Mouse (Mus musculus) neural tube, embryonic 15.5 days (tissue): Measurements from ENCODE around the gene Cdr2l. TPM values are rescaled to one million over a fixed set of nuclear protein-coding genes. Genes with fewer than 3 reads are reported as not detected.

Source experiments
- ATAC-seq: fragments of 200-750 bp; cut with Nextera tagmentation; 2 replicates; pipeline ENCODE4 v1.8.0; 2017; ENCODE audit warnings: mild to moderate bottlenecking, moderate TSS enrichment, moderate library complexity; ENCODE audit not compliant: low FRiP score
- H3K27ac ChIP-seq: fragments of 300-500 bp; sonication (generic); replicated peaks from 2 replicates; pipeline ENCODE4 v1.5.1; 2015; ENCODE audit warnings: mild to moderate bottlenecking, inconsistent platforms
- H3K27me3 ChIP-seq: fragments of 300-500 bp; sonication (generic); replicated peaks from 2 replicates; pipeline ENCODE4 v1.6.1; 2015; ENCODE audit warnings: inconsistent platforms
- H3K36me3 ChIP-seq: fragments of 300-500 bp; sonication (generic); 2 replicates; pipeline ENCODE4 v1.6.1; 2015; ENCODE audit warnings: inconsistent platforms
- H3K4me1 ChIP-seq: fragments of 300-500 bp; sonication (generic); 2 replicates; pipeline ENCODE4 v1.6.1; 2015; ENCODE audit warnings: inconsistent platforms
- H3K4me2 ChIP-seq: fragments of 300-500 bp; sonication (generic); 2 replicates; pipeline ENCODE4 v1.6.1; 2015; ENCODE audit warnings: inconsistent platforms, mild to moderate bottlenecking, moderate library complexity
- H3K4me3 ChIP-seq: fragments of 300-500 bp; sonication (generic); replicated peaks from 2 replicates; pipeline ENCODE4 v1.5.1; 2015; ENCODE audit warnings: mild to moderate bottlenecking, inconsistent platforms
- H3K9ac ChIP-seq: fragments of 300-500 bp; sonication (generic); replicated peaks from 2 replicates; pipeline ENCODE4 v1.6.1; 2015; ENCODE audit warnings: mild to moderate bottlenecking, inconsistent platforms
- H3K9me3 ChIP-seq: fragments of 300-500 bp; sonication (generic); replicated peaks from 2 replicates; pipeline ENCODE4 v1.6.1; 2016; ENCODE audit warnings: inconsistent platforms
- WGBS: fragments of 180-500 bp; shearing (Covaris S2); methylation state at CpG from one replicate; pipeline ENCODE4 v1.1.7; 2015; ENCODE audit warnings: mixed read lengths; 5-methylcytosine and 5-hydroxymethylcytosine counted together
- polyA plus RNA-seq: library from polyadenylated mRNA; unstranded; fragments of >200 nt; fragmentation: Nextera tagmentation; extraction: Ambion mirVana; gene quantifications from 2 replicates; pipeline ENCODE4 v1.2.1, GENCODE M21; 2015

Cdr2l gene
- polyA plus RNA-seq, 1 experiment from 2014 or later = 23.9 TPM

GRCm38 (mm10) chr11:115349976-115350375 is 31.7 kb upstream of the Cdr2l start:
- H3K27me3 ChIP-seq = peaks cover 13% of the 10 kb centered on the region; the same call in 1 of the 2 replicates
- H3K36me3 ChIP-seq = peaks cover 49% of the 10 kb centered on the region
- 54% methylated on average over 4 of the region's 4 CpGs for WGBS
- ATAC-seq = no peak
- H3K27ac ChIP-seq = no peak overlapping the region
- H3K9me3 ChIP-seq = no peaks in the 10 kb centered on the region
- H3K4me3 ChIP-seq = no peak overlapping the region
- no peak overlapping the region for H3K4me2 ChIP-seq
- no peak overlapping the region for H3K9ac ChIP-seq
- H3K4me1 ChIP-seq = peaks cover 4% of the 10 kb centered on the region; the same call in 1 of the 2 replicates

GRCm38 (mm10) chr11:115353375-115353774 is 28.3 kb upstream of the Cdr2l start:
- H3K27ac ChIP-seq = no peak overlapping the region
- no peak overlapping the region for H3K9ac ChIP-seq
- H3K9me3 ChIP-seq = no peaks in the 10 kb centered on the region
- H3K4me2 ChIP-seq = no peak overlapping the region
- peaks cover 14% of the 10 kb centered on the region; the same call in 1 of the 2 replicates for H3K27me3 ChIP-seq
- no peaks in the 10 kb centered on the region for H3K4me1 ChIP-seq
- WGBS = 97% methylated on average over 5 of the region's 5 CpGs
- ATAC-seq = no peak
- H3K4me3 ChIP-seq = no peak overlapping the region
- peaks cover 65% of the 10 kb centered on the region for H3K36me3 ChIP-seq

- no peak overlapping the region for H3K4me2 ChIP-seq
- H3K27me3 ChIP-seq = peaks cover 7% of the 10 kb centered on the region; the same call in 1 of the 2 replicates
- H3K4me1 ChIP-seq = peaks cover 8% of the 10 kb centered on the region
- H3K36me3 ChIP-seq = peaks cover 61% of the 10 kb centered on the region
- no peak overlapping the region for H3K4me3 ChIP-seq
- no peak overlapping the region for H3K27ac ChIP-seq
- no peak overlapping the region for H3K9ac ChIP-seq
- ATAC-seq = peak; percentile 28; the same call in 1 of the 2 replicates
- H3K9me3 ChIP-seq = no peaks in the 10 kb centered on the region
- 8% methylated on average over 8 of the region's 8 CpGs for WGBS
These were observed 27.5 kb upstream of the Cdr2l start for GRCm38 (mm10) chr11:115354183-115354582.

- H3K4me2 ChIP-seq = no peak overlapping the region
- WGBS = 17% methylated on average over 5 of the region's 5 CpGs
- peak overlapping the region; percentile 63 for H3K27ac ChIP-seq
- peaks cover 18% of the 10 kb centered on the region for H3K4me1 ChIP-seq
- H3K9me3 ChIP-seq = no peaks in the 10 kb centered on the region
- peak; percentile 45; the same call in 1 of the 2 replicates for ATAC-seq
- H3K4me3 ChIP-seq = no peak overlapping the region
- 0 out of 2 replicates have a peak overlapping the region, but pooled peaks have one; percentile 7 for H3K9ac ChIP-seq
- H3K27me3 ChIP-seq = peaks cover 6% of the 10 kb centered on the region; the same call in 1 of the 2 replicates
- peaks cover 21% of the 10 kb centered on the region for H3K36me3 ChIP-seq
These were observed 23.2 kb upstream of the Cdr2l start for GRCm38 (mm10) chr11:115358468-115358867.

DNA sequence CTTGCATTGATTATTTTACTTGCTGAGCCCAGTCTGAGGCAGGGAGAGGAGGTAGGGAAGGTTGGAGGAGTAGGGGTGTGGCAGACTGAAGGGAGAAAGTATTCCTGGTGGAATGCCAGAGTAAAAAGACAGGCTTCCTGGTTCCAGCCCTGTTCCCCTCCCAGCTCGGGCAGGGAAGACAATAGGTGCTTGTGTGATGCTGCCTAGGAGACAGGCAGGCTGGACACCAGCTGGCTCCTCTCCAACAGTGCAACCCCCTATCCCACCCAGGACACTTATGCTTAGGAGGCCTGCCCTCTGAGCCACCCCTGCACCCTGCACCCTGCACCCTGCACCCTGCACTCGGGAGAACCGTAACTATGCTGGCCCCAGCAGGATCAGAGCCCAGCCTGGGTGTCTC is 22.4 kb upstream of the Cdr2l start:
- Histone ChIP-seq H3K4me1 (peaks cover 22% of the 10 kb centered on the region), H3K27ac (peak overlapping the region; percentile 63), H3K4me2 (no peak overlapping the region), H3K9me3 (no peaks in the 10 kb centered on the region), H3K4me3 (no peak overlapping the region), H3K27me3 (peaks cover 6% of the 10 kb centered on the region; the same call in 1 of the 2 replicates), H3K9ac (peak overlapping the region; percentile 7; the same call in 1 of the 2 replicates), H3K36me3 (peaks cover 18% of the 10 kb centered on the region)
- 33% methylated on average over 3 of the region's 3 CpGs for WGBS
- no peak for ATAC-seq

DNA sequence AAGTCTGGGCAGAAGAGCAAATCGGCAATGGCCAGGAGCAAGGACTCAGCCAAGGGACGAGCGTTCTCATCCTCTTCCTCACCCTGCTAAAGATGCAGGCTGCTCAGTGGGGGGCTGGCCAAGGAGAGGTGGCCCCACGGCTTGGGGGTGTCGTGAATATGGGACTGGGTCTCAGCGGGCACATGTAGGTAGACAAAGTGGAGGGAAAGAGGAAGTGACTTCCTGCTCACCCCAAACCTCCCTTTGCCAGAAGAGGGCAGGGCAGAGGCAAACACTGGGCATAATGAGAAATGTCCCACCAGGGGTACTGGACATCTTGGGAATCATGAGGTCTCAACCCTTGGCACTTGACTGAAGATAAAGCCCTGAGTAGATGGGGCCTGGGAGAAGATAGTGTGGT is 22.0 kb upstream of the Cdr2l start:
- Histone ChIP-seq H3K36me3 (peaks cover 18% of the 10 kb centered on the region), H3K9ac (no peak overlapping the region), H3K27me3 (peaks cover 6% of the 10 kb centered on the region; the same call in 1 of the 2 replicates), H3K4me3 (no peak overlapping the region), H3K27ac (peak overlapping the region; percentile 63), H3K4me1 (peaks cover 23% of the 10 kb centered on the region), H3K9me3 (no peaks in the 10 kb centered on the region), H3K4me2 (no peak overlapping the region)
- no peak for ATAC-seq
- 58% methylated on average over 6 of the region's 6 CpGs for WGBS

DNA sequence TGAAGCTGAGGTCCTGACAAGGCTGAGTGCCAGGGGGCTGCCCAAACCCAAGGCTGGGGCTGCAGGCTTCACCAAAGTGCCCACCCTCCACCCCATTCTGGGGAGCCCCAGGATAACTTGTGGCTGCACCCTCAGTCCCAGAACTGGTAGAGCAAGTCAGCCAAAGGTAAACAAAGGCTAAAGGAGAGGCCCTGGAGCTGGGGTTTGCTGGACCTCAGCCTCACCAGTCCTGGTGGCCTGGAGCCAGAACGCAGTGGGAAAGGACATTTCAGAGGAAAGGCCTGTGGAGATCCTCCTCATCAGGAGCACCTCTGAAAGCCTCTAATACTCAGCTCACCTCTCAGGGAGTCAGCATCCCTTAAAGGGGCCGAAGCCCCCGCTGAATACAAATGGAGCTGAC is 17.6 kb upstream of the Cdr2l start:
- H3K36me3 ChIP-seq = no peaks in the 10 kb centered on the region
- WGBS = 88% methylated on average over 3 of the region's 3 CpGs
- no peak overlapping the region for H3K9ac ChIP-seq
- H3K27ac ChIP-seq = no peak overlapping the region
- H3K4me1 ChIP-seq = peaks cover 40% of the 10 kb centered on the region
- no peak overlapping the region for H3K4me2 ChIP-seq
- no peak overlapping the region for H3K4me3 ChIP-seq
- 0 out of 2 replicates have a peak, but pooled peaks cover 2% of the 10 kb centered on the region for H3K27me3 ChIP-seq
- no peak for ATAC-seq
- no peaks in the 10 kb centered on the region for H3K9me3 ChIP-seq

- ATAC-seq = peak; percentile 9; the same call in 1 of the 2 replicates
- H3K4me3 ChIP-seq = peak overlapping the region; percentile 58
- peak overlapping the region; percentile 88 for H3K27ac ChIP-seq
- no peaks in the 10 kb centered on the region for H3K9me3 ChIP-seq
- H3K4me1 ChIP-seq = peaks cover 30% of the 10 kb centered on the region
- peak overlapping the region; percentile 82 for H3K9ac ChIP-seq
- WGBS = 48% methylated on average over 7 of the region's 7 CpGs
- H3K4me2 ChIP-seq = peak overlapping the region; percentile 77
- 0 out of 2 replicates have a peak, but pooled peaks cover 4% of the 10 kb centered on the region for H3K27me3 ChIP-seq
- no peaks in the 10 kb centered on the region for H3K36me3 ChIP-seq
These were observed 15.5 kb upstream of the Cdr2l start for GRCm38 (mm10) chr11:115366039-115366705.

DNA sequence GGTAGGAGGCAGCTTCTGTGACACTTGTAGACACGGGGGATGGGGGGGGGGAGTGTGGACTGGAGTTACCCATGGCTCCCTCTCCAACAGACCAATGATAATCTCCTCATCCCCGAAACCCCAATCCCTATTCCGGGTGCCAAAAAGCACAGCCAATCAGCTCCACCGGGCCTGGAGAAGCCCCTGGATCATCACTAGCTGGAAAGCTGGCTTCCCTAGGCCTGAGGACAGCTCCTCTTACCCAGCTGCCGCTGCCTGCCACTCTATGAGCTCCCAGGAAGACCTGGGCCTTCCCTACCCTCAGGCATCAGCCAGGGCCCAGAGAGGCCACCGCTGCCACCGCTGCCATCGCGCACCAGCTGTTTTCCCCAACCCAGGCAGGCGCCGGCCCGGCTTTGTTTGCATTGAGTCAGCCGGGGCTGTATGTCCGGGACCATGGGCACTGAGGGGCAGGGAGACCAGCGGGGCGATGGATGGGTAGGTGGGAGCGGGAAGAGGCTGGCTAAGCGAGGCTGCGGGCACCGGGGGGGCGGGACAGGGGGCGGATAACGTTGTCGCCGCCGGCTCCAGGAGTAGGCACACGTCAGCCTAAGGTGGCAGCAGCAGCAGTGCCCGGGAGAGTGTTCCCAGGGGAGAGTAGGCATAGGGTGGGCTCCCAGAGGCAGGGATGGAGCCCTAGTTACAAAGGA is 14.9 kb upstream of the Cdr2l start:
- Histone ChIP-seq H3K4me2 (peak overlapping the region; percentile 77), H3K27me3 (0 out of 2 replicates have a peak, but pooled peaks cover 4% of the 10 kb centered on the region), H3K36me3 (no peaks in the 10 kb centered on the region), H3K9ac (peak overlapping the region; percentile 82), H3K4me1 (peaks cover 30% of the 10 kb centered on the region), H3K9me3 (no peaks in the 10 kb centered on the region), H3K27ac (peak overlapping the region; percentile 88), H3K4me3 (peak overlapping the region; percentile 58)
- peak; percentile 82 for ATAC-seq
- 2% methylated on average over 26 of the region's 28 CpGs for WGBS

DNA sequence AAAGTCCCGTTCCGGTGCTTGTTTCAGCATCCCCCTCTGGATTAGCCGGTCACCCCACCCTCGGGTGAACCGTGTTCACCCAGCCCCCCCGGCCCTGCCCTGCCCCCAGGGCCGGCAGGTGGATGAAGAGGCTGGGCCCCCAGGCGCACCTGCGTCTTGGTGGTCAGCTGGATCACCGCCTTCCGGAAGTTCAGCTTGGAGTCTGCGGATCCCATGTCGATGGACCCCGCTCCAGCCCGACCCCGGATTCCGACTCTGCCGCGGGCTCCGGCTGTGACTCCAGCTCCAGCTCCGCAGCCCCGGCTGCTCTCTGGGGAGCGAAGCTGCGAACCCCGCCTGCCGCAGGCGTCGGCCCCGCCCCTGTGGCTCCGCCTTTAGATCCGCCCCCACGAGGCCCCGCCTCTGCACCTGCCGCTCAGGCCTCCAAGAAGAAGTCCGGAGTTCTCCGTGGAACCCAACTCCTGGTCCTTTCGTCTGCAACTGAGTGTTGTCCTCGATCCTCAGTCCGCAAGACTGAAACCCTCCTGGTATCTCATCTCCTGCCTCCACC is 14.2 kb upstream of the Cdr2l start, which contains the start of gene Hid1:
Gene Hid1, minus strand, starts transcription at position 362 of the 550 bp plus-strand sequence.
- Histone ChIP-seq H3K27me3 (peaks cover 4% of the 10 kb centered on the region; the same call in 1 of the 2 replicates), H3K27ac (peak within 1 kb of the TSS; percentile 88), H3K4me3 (peak within 1 kb of the TSS; percentile 58), H3K4me2 (peak within 1 kb of the TSS; percentile 77), H3K9ac (peak within 1 kb of the TSS; percentile 82), H3K4me1 (peaks cover 30% of the 10 kb centered on the region), H3K36me3 (no peaks in the 10 kb centered on the region), H3K9me3 (no peaks in the 10 kb centered on the region)
- 1% methylated on average over 39 of the region's 39 CpGs for WGBS
- ATAC-seq = peak; percentile 82

- Histone ChIP-seq H3K4me3 (no peak overlapping the region), H3K4me2 (no peak overlapping the region), H3K27me3 (peaks cover 10% of the 10 kb centered on the region), H3K9ac (no peak overlapping the region), H3K27ac (no peak overlapping the region), H3K36me3 (no peaks in the 10 kb centered on the region), H3K4me1 (peaks cover 35% of the 10 kb centered on the region), H3K9me3 (no peaks in the 10 kb centered on the region)
- 50% methylated on average over 7 of the region's 7 CpGs for WGBS
- ATAC-seq = no peak
These were observed 11.3 kb upstream of the Cdr2l start for GRCm38 (mm10) chr11:115370368-115370767.
